Mouse (Mus musculus) liver (tissue): ENCODE data around the gene Ino80.

Source experiments
- DNase-seq: peaks from one replicate; pipeline ENCODE4 v3.0.0-alpha.2; 2020; ENCODE audit warnings: mixed read lengths

Ino80 gene

GRCm38 (mm10) chr2:119436988-119437387, 40.5 kb downstream of the Ino80 start:
- DNase-seq, result peak; percentile 39

- no peak for DNase-seq
Measured at GRCm38 (mm10) chr2:119436467-119436866, 41.0 kb downstream of the Ino80 start.

GRCm38 (mm10) chr2:119413819-119414218, 63.7 kb downstream of the Ino80 start:
- DNase-seq, result no peak

GRCm38 (mm10) chr2:119411674-119412073, 65.8 kb downstream of the Ino80 start:
- DNase-seq, result no peak

GRCm38 (mm10) chr2:119411016-119411415, 66.5 kb downstream of the Ino80 start:
- no peak for DNase-seq

GRCm38 (mm10) chr2:119408733-119409132, 68.8 kb downstream of the Ino80 start:
- DNase-seq, result no peak

GRCm38 (mm10) chr2:119408278-119408677, 69.2 kb downstream of the Ino80 start:
- DNase-seq, result no peak

- no peak for DNase-seq
Measured at GRCm38 (mm10) chr2:119399313-119399712, 78.2 kb downstream of the Ino80 start.

GRCm38 (mm10) chr2:119398665-119399064, 78.8 kb downstream of the Ino80 start:
- no peak for DNase-seq

- DNase-seq, result no peak
Measured at GRCm38 (mm10) chr2:119398252-119398651, 79.2 kb downstream of the Ino80 start.

- DNase-seq, result no peak
Measured at GRCm38 (mm10) chr2:119389992-119390391, 87.5 kb downstream of the Ino80 start.

- no peak for DNase-seq
Measured at GRCm38 (mm10) chr2:119388266-119388665, 89.2 kb downstream of the Ino80 start.

GRCm38 (mm10) chr2:119379455-119379854, 98.0 kb downstream of the Ino80 start:
- no peak for DNase-seq

- DNase-seq, result no peak
Measured at GRCm38 (mm10) chr2:119377826-119378225, 99.7 kb downstream of the Ino80 start.

GRCm38 (mm10) chr2:119377286-119377685, 100.2 kb downstream of the Ino80 start:
- DNase-seq, result no peak

GRCm38 (mm10) chr2:119370116-119370515, 107.4 kb downstream of the Ino80 start:
- DNase-seq, result no peak

- no peak for DNase-seq
Measured at GRCm38 (mm10) chr2:119367346-119367745, 110.1 kb downstream of the Ino80 start.

GRCm38 (mm10) chr2:119364969-119365368, 112.5 kb downstream of the Ino80 start:
- no peak for DNase-seq

- no peak for DNase-seq
Measured at GRCm38 (mm10) chr2:119359721-119360291, 117.7 kb downstream of the Ino80 start.

GRCm38 (mm10) chr2:119358249-119358648, 119.2 kb downstream of the Ino80 start:
- DNase-seq, result no peak

- DNase-seq, result no peak
Measured at GRCm38 (mm10) chr2:119356805-119357204, 120.7 kb downstream of the Ino80 start.

- DNase-seq, result no peak
Measured at GRCm38 (mm10) chr2:119356310-119356709, 121.2 kb downstream of the Ino80 start.

- no peak for DNase-seq
Measured at GRCm38 (mm10) chr2:119355651-119356050, 121.8 kb downstream of the Ino80 start.

- no peak for DNase-seq
Measured at GRCm38 (mm10) chr2:119355089-119355488, 122.4 kb downstream of the Ino80 start.

- DNase-seq, result no peak
Measured at GRCm38 (mm10) chr2:119353707-119354106, 123.8 kb downstream of the Ino80 start.
